Mouse (Mus musculus): ENCODE measurements at regions not wholly inside any gene's neighbourhood (a gene's known extent, or its start where the extent isn't known, plus 50 kb on each side); places are given as distances from the start of the nearest gene placed in this dataset.

DNA sequence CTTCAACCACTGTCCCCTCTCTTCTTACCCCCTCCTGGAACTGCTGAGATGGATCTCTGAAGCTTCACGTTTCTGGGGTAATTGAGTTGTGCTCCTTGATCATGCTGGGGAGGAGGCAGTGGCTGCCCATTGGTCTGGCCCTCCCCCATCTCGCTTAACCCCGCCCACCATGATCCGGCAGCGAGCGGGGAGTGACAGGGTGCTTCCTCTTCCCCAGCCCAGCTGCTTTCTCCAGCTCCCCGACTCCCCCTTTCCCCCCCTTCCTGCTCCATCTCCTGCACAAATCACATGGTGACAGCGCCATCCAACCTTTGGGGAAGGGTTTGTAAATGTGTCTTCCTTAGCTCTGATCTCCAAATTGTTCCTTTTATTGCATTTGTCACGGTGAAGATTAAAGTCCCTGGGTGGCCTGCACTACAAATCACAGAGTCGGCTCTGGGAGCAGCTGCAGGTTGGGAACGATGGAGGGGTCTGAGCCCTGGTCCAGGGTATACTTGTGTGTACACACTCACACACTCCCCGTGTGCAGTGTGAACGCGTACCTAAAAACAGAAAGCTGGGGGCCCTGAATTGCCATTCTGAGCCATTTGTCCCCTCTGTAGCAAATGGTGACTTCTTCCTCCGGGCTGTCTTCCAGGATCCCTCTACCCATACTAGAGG lies 52.5 kb upstream of the Btrc start:
- no peak for TF ChIP-seq CTCF (conservative IDR thresholded peaks at IDR 0.05; ENCODE audit: low read length)
- TF ChIP-seq POU5F1 (IDR thresholded peaks at IDR 0.05; ENCODE audit: borderline replicate concordance, low read length) = no peak
- no peak for TF ChIP-seq NANOG (IDR thresholded peaks at IDR 0.05; ENCODE audit: borderline replicate concordance, low read length)

All from E14TG2a.4 (cell line).